Mouse (Mus musculus) midbrain, postnatal 0 days (tissue): ENCODE results near the gene Hoxa10. TPM values are rescaled to one million over a fixed set of nuclear protein-coding genes. Genes with fewer than 3 reads are reported as not detected.

Experiments
- ATAC-seq: fragments of 200-750 bp; cut with Nextera tagmentation; 2 replicates; pipeline ENCODE4 v1.8.0; 2017; ENCODE audit warnings: moderate number of reproducible peaks, mild to moderate bottlenecking, moderate TSS enrichment, moderate library complexity; ENCODE audit not compliant: low FRiP score
- DNase-seq: peaks from one replicate; pipeline ENCODE4 v3.0.0-alpha.2; 2015; ENCODE audit warnings: low spot score
- H3K27ac ChIP-seq: fragments of 300-500 bp; sonication (generic); 2 replicates; pipeline ENCODE4 v1.5.1; 2014; ENCODE audit warnings: low read depth, mild to moderate bottlenecking, low read length, mixed read lengths
- H3K27me3 ChIP-seq: fragments of 300-500 bp; sonication (generic); 2 replicates; pipeline ENCODE4 v1.6.1; 2014; ENCODE audit warnings: low read length, control low read depth, mixed read lengths; ENCODE audit not compliant: insufficient read depth
- H3K36me3 ChIP-seq: fragments of 300-500 bp; sonication (generic); 2 replicates; pipeline ENCODE4 v1.6.1; 2014; ENCODE audit warnings: low read length, control low read depth, mixed read lengths; ENCODE audit not compliant: insufficient read depth
- H3K4me1 ChIP-seq: fragments of 300-500 bp; sonication (generic); 2 replicates; pipeline ENCODE4 v1.6.1; 2014; ENCODE audit warnings: mild to moderate bottlenecking, control low read depth, antibody characterized with exemption, low read length, mixed read lengths; ENCODE audit not compliant: insufficient read depth
- H3K4me2 ChIP-seq: fragments of 300-500 bp; sonication (generic); 2 replicates; pipeline ENCODE4 v1.6.1; 2014; ENCODE audit warnings: low read depth, mild to moderate bottlenecking, low read length, mixed read lengths; ENCODE audit not compliant: poor library complexity, severe bottlenecking
- H3K4me3 ChIP-seq: fragments of 300-500 bp; sonication (generic); 2 replicates; pipeline ENCODE4 v1.5.1; 2014; ENCODE audit warnings: low read depth, mild to moderate bottlenecking, low read length, moderate library complexity
- H3K9ac ChIP-seq: fragments of 300-500 bp; sonication (generic); replicated peaks from 2 replicates; pipeline ENCODE4 v1.6.1; 2014; ENCODE audit warnings: mild to moderate bottlenecking, low read length, moderate library complexity, mixed read lengths; ENCODE audit not compliant: poor library complexity, severe bottlenecking
- H3K9me3 ChIP-seq: fragments of 300-500 bp; sonication (generic); 2 replicates; pipeline ENCODE4 v1.6.1; 2016; ENCODE audit warnings: low read length, control low read depth
- CTCF ChIP-seq: IDR thresholded peaks from 2 replicates; pipeline ENCODE4 v1.5.1; 2016; ENCODE audit warnings: antibody characterized with exemption, mild to moderate bottlenecking
- WGBS: fragments of 180-500 bp; shearing (Covaris S2); extraction: QIAGEN DNeasy Blood & Tissue Kit; methylation state at CpG from one replicate; pipeline ENCODE4 v1.1.7; 2014; 5-methylcytosine and 5-hydroxymethylcytosine counted together
- polyA plus RNA-seq: library from polyadenylated mRNA; unstranded; fragments of >200 nt; fragmentation: Nextera tagmentation; extraction: Ambion mirVana; gene quantifications from 2 replicates; pipeline ENCODE4 v1.2.1, GENCODE M21; 2015
- total RNA-seq: library from RNA; depleted of rRNA; stranded (reverse); fragments of >200 nt; gene quantifications from 2 replicates; pipeline ENCODE4 v1.2.3, GENCODE M21; 2014

The Hoxa10 gene
- total and polyA plus RNA-seq, 2 experiments from 2014 or later: not detected

GRCm38 (mm10) chr6:52226569-52227257 lies 13.9 kb downstream of the Hoxa10 start:
- no peak overlapping the region for H3K4me3 ChIP-seq
- H3K9ac ChIP-seq: no peak overlapping the region
- no peak for ATAC-seq
- H3K27me3 ChIP-seq: peaks cover 87% of the 10 kb centered on the region
- no peaks in the 10 kb centered on the region for H3K36me3 ChIP-seq
- no peaks in the 10 kb centered on the region for H3K4me1 ChIP-seq
- no peak overlapping the region for H3K27ac ChIP-seq
- TF ChIP-seq CTCF: no peak
- whole genome bisulfite sequencing: 2% methylated on average over 26 of the region's 26 CpGs
- no peak overlapping the region for H3K4me2 ChIP-seq
- no peaks in the 10 kb centered on the region for H3K9me3 ChIP-seq
- DNase-seq: no peak

GRCm38 (mm10) chr6:52225612-52226568 lies 14.8 kb downstream of the Hoxa10 start:
- no peak overlapping the region for H3K27ac ChIP-seq
- no peaks in the 10 kb centered on the region for H3K9me3 ChIP-seq
- H3K9ac ChIP-seq: no peak overlapping the region
- no peak for ATAC-seq
- no peak for TF ChIP-seq CTCF
- H3K27me3 ChIP-seq: peaks cover 89% of the 10 kb centered on the region
- WGBS: 4% methylated on average over 69 of the region's 69 CpGs
- H3K4me1 ChIP-seq: no peaks in the 10 kb centered on the region
- no peaks in the 10 kb centered on the region for H3K36me3 ChIP-seq
- no peak overlapping the region for H3K4me2 ChIP-seq
- H3K4me3 ChIP-seq: no peak overlapping the region
- DNase-seq: no peak

- DNase-seq (no peak), ATAC-seq (no peak)
- no peak for TF ChIP-seq CTCF
- H3K9me3 ChIP-seq: no peaks in the 10 kb centered on the region
- H3K36me3 ChIP-seq: no peaks in the 10 kb centered on the region
- peaks cover 89% of the 10 kb centered on the region for H3K27me3 ChIP-seq
- H3K4me1 ChIP-seq: no peaks in the 10 kb centered on the region
- H3K9ac ChIP-seq: no peak overlapping the region
- no peak overlapping the region for H3K27ac ChIP-seq
- H3K4me2 ChIP-seq: no peak overlapping the region
- 1% methylated on average over 34 of the region's 36 CpGs for WGBS
- no peak overlapping the region for H3K4me3 ChIP-seq
Observed at GRCm38 (mm10) chr6:52224895-52225611, 15.6 kb downstream of the Hoxa10 start.

GRCm38 (mm10) chr6:52223939-52224760 lies 16.5 kb downstream of the Hoxa10 start:
- DNase-seq: no peak
- Histone ChIP-seq H3K4me3 (no peak overlapping the region), H3K9me3 (no peaks in the 10 kb centered on the region), H3K27ac (no peak overlapping the region), H3K36me3 (no peaks in the 10 kb centered on the region), H3K27me3 (peaks cover 90% of the 10 kb centered on the region), H3K4me1 (no peaks in the 10 kb centered on the region), H3K9ac (no peak overlapping the region), H3K4me2 (no peak overlapping the region)
- 2% methylated on average over 24 of the region's 24 CpGs for WGBS
- ATAC-seq: no peak
- TF ChIP-seq CTCF: no peak

- H3K4me1 ChIP-seq: no peaks in the 10 kb centered on the region
- no peak for ATAC-seq
- H3K9ac ChIP-seq: no peak overlapping the region
- H3K36me3 ChIP-seq: no peaks in the 10 kb centered on the region
- DNase-seq: no peak
- no peak for TF ChIP-seq CTCF
- H3K4me3 ChIP-seq: no peak overlapping the region
- no peak overlapping the region for H3K27ac ChIP-seq
- H3K9me3 ChIP-seq: no peaks in the 10 kb centered on the region
- H3K4me2 ChIP-seq: no peak overlapping the region
- WGBS: 17% methylated on average over 13 of the region's 13 CpGs
- peaks cover 91% of the 10 kb centered on the region for H3K27me3 ChIP-seq
Observed at GRCm38 (mm10) chr6:52222729-52223128, 17.9 kb downstream of the Hoxa10 start.
